Mouse (Mus musculus) liver, embryonic 18 days (tissue): ENCODE measurements around the gene Cenpp. TPM values are rescaled to one million over a fixed set of nuclear protein-coding genes. Genes with fewer than 3 reads are reported as not detected.

Experiments
- polyA plus RNA-seq: library from polyadenylated mRNA; depleted of rRNA; stranded (reverse); fragments of >200 nt; gene quantifications from 2 replicates; pipeline ENCODE4 v1.2.3, GENCODE M21; 2012; rRNA removed

Cenpp gene
- polyA plus RNA-seq: 3.8 and 4.2 TPM in 2 replicates

DNA sequence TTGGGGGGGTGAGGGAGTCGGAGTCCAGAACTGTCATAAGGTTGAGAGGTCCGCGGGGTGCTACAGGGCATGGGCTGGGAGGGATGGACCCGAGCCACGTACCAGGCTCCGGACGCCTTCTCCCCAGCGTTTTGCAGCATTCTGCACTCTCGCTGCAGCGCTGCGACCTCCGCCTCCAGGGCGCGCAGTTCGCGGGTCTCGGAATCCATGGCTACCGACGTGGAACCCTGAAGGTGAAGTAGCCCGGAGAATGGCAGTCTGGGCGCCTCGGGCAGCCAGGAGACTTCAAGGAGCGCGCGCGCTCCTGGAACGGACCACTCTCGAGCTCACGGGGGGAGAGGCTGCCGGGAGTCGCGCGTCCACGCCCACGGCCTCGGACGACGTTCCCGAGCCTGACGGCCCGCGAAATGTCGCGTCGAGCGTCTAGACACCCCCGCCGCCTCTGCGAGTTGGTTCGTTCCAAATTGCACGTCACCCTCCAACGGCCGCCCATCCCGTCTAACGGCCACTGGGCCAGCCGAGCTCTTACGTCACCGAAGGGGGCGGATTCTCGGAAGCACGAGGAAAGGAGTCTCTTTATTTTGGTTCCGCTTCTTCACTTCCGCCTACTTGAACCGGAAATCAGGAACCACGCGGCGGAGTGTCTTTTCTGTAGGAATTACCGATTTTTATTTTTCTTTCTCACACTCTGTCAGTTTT lies at the start of gene Cenpp, which contains the start of gene Nol8:
Cenpp (minus strand) TSS at position 305 of the 699 bp plus-strand sequence.
Nol8 (plus strand) TSS at position 598 of the 699 bp plus-strand sequence.

DNA sequence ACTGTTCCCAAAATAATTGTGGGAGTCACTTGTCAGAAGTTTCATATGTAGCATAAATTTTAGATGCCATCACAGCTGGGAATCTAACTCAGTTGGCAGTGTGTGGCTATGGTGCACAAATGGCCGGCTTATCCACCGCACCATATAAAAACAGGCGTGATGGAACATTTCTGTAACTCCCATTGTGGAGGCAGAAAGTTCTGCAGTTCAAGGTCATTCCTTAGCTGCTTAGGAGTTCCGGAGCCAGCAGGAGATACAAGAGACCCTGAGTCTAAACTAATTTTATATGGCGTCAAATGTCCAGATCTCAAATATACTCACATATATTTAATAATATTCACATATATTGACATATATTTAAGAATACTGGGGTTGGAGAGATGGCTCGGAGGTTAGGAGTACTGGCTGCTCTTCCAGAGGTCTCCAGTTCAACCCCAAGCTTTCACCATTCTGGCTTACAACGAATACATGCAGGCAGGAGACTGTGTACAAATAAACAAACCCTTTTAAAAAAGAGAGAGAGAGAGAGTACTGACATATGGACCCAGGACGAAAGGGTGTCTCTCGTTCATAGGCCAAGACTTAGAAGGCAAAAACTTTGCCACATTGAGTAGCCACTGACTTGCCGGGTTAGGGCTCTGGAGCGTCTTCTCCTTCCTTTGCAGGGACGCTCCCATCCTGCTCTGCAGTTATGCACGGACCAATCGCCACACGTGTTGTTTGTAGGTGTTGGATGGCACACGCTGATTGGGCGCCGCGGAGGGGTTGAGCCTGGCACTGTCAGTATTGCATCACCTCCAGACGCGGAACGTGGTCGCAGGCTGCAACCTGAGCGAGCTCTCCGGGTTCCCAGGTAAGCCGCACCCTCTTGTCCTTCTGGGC lies 29.0 kb upstream of the Cenpp start, which contains the start of gene Iars:
Iars (plus strand) TSS at position 750 of the 882 bp plus-strand sequence.

DNA sequence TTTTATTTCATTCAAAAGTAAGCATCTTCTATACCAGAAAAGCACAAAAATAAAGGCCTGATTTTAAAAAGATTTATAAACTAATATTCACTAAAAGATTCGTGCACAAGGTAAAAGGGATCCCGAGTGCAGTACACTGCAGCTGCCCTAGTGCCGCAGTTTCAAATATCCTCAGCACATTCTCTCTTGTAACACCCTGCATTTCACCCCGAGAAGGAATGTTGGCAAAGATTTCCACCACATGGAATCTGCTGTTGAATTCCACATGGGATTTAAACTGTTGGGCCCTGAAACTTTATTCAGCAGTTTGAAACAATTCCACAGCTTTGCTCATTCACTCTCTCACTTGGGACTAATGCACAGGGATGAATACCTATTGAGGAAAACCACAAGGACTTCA lies 44.9 kb downstream of the Cenpp start, which contains the start of gene Ogn:
Ogn (plus strand) TSS at position 333 of the 400 bp plus-strand sequence.

DNA sequence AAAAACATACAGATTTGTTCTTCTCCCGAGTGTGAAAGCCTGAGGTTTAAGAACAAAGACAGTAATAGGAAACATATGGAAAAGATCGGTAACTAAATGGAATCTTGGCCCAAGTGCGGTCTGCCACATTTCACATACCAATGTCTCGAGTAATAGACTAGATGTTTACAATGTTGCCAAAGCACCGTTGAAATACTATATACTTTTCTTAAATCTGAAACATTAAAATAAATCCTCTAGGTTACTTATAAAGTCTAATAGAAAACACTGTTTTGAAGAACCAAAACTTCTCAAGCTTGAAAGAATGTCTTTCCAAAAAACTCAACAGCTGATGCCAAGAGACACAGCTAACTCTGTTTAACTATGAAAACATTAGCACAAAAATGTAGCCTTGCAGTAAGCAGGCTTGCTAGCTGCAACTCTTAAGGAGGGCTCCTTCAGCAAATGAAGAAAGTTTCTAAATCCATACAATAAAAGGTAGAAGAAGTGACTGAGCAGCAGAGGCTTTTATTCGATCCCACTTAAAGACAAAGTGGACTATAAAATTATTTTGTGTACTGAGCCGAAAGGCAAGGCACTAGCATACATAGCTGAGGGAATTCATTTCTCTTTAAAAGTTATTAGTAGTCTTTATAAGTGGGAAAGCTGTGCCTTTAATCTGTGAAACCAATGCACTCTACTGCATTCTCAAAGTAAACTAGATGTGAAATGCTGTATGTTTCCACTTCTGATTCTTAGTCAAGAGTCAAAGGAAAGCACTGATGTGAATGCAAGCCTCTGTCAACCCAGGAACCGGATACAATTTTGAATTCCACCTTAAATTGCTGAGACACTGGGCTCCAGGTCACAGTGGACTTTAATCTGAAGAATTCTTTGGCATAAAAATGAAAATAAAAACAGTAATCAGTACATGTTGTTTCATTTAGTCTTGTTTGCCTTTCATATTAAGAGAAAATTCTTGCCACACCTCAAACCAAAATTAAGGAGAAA lies 70.7 kb downstream of the Cenpp start, which contains the start of gene Omd:
Omd (plus strand) TSS at position 922 of the 990 bp plus-strand sequence.

DNA sequence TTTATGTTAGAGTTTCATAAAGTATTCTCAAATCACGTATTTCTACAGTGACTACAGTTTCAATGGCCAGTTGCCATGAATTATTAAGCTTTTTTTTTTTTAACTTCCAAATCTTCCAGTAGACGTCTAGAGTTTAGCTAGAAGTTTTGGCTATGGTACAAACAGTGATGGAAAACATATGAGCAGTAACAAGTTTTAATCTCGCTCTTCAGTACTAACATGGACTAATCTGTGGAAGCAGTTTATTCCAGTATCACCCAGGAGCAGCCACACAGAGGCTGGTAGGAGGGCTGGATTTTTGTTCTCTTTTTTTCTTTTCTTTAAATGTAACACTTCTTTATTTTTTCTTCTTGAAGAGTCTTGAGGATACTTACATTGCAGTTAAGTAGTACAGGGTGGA lies 108.3 kb downstream of the Cenpp start, which contains the start of gene Aspn:
Aspn (plus strand) TSS at position 165 of the 400 bp plus-strand sequence.

DNA sequence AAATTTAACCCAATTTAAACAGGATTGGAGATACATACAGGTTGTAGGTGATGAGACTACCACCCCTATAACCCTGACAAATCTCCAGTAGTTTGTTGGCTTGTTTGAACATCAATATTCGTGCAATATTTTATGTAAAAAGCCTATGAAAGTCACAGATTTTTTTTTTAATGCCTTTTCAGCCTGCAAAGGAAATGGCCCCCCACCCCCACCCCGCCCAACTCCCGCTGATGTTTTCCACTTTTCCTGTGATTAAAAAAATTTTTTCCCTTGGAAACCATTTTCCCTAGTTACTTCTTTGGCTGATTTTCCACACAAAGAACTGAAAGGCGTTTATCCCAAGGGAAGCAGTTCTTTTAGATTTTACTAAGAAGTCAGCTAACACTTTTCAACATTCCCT lies 148.1 kb downstream of the Cenpp start, which contains the start of gene Ecm2:
Ecm2 (plus strand) TSS at position 301 of the 400 bp plus-strand sequence.

DNA sequence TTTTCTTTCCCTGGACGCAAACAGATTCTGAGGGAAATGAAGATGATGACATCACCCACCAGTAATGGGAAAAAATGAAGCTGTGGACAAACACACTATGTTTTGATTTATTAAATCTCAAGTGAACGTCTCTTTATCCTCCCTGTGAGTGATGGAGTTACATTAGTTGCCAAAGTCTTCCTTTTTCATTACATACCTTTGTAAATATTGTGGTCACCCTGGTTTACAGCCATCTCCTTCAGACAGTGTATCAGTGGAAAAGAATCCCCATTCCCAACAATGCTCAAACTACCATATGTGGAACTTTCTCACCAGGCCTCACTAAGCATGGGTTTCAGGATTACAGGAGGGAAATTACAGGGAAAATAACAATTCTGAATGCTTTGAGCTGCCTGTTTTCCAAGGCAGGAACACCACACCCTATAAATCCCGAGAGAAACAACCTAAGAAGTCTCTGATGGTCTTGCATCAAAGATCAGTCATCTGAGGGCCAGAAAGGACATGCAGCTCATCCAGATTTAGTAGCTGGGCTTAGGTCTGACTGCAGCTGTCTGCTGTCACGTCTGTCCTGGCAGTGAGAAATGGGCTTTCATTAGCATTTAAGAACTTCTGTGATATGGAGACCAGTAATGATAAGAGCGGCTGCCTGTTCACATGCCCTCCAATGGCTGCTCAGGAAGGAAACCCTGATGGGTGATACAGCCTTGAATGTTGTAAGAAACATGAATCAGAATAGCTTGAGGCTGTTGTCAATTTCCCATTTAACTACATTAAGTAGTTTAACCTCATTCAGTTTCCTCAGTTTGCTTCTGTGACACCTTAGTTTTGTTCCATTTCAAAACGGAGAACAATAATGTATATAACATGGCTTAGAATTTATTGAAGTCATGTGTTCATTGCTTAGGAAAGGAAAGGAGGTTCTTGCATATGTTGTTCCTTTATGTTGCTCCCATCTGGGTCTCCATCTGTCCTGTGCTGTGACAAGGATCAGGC lies 159.9 kb downstream of the Cenpp start, which contains the start of gene Tes3-ps:
Tes3-ps (plus strand) TSS at position 943 of the 993 bp plus-strand sequence.

DNA sequence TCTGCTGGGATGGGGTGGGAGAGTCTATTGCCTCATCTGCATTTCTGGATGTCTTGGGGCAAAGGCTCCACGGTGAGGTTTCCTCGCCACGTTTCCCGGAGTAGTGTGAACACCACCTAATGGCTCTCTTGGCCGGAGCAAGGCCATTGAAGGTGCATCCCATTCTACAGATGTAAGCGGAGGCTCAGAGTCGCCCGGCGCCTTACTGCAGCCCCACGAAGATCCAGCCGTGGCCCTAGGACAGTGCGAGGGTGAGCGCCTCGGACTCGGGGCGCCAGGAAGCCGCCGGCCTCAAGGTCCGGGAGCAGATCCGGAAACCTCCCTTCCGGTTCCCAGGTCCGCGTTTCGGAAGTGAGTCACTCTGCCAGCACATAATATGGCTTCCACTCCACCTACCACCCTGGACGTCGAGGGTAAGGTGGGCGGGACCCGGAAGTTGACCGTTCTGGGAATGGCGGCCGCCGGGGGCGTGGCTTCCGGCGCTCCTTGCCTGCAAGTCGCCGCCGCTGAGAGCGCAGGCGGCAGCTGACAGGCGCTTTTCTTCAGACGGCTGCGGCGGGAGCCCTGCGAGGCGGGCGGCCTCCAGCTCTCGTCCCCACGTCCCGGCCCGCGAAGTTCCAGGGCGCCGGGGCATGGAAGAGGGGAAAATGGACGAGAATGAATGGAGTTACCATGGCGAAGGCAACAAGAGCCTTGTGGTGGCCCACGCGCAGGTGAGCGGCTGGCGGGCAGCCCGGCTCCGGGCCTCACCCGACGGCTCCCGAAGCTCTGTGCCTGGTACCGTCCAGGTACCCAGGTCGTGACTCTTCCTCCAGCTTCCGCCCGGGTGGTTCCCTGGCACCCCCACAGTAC lies 231.6 kb downstream of the Cenpp start, which contains the start of gene Ippk:
Ippk (plus strand) TSS at position 496 of the 852 bp plus-strand sequence.

Other genes starting within 250 kb of the Cenpp start
- 3.6 and 3.7 TPM in 2 replicates for gene Ippk, start 231.5 kb downstream of the Cenpp start, polyA plus RNA-seq
- 0.06 and 0.07 TPM in 2 replicates for gene Tes3-ps, start 159.5 kb downstream of the Cenpp start, polyA plus RNA-seq
- 0.48 and 0.49 TPM in 2 replicates for gene Ecm2, start 148.0 kb downstream of the Cenpp start, polyA plus RNA-seq
- gene Aspn, start 108.3 kb downstream of the Cenpp start, polyA plus RNA-seq: 0.50 and 0.90 TPM in 2 replicates
- 0.02 TPM in 2 replicates for gene Omd, start 70.3 kb downstream of the Cenpp start, polyA plus RNA-seq
- gene Ogn, start 44.7 kb downstream of the Cenpp start, polyA plus RNA-seq: 1.2 and 1.3 TPM in 2 replicates
- 3.4 TPM in 2 replicates for gene Nol8, start 293 bp upstream of the Cenpp start, polyA plus RNA-seq
- gene Iars, start 29.3 kb upstream of the Cenpp start, polyA plus RNA-seq: 27.3 and 29.8 TPM in 2 replicates
- 0.01 and 0.03 TPM in 2 replicates for gene Gm30302, start 146.2 kb upstream of the Cenpp start, polyA plus RNA-seq